Mouse (Mus musculus) myocyte (in vitro differentiated cells): ENCODE results near the gene Srxn1. TPM values are rescaled to one million over a fixed set of nuclear protein-coding genes. Genes with fewer than 3 reads are reported as not detected.

Experiments
- H3K27me3 ChIP-seq: one replicate; pipeline ENCODE4 v1.6.1; 2011; ENCODE audit not compliant: control insufficient read depth, insufficient read depth, insufficient read length
- H3K36me3 ChIP-seq: one replicate; pipeline ENCODE4 v1.6.1; 2011; ENCODE audit not compliant: control insufficient read depth, insufficient read depth
- H3K4me2 ChIP-seq: one replicate; pipeline ENCODE4 v1.6.1; 2011; ENCODE audit warnings: low read depth, control low read depth
- H3K4me3 ChIP-seq: one replicate; pipeline ENCODE4 v1.5.1; 2011; ENCODE audit warnings: mild to moderate bottlenecking, control low read depth, moderate library complexity
- H3K79me2 ChIP-seq: one replicate; pipeline ENCODE4 v1.6.1; 2011; ENCODE audit not compliant: control insufficient read depth, insufficient read depth
- H3ac ChIP-seq: one replicate; pipeline ENCODE4 v1.6.1; 2011; ENCODE audit not compliant: control insufficient read depth, insufficient read length
- CEBPB ChIP-seq: IDR thresholded peaks from 2 replicates; pipeline ENCODE4 v1.6.1; 2011; ENCODE audit warnings: mild to moderate bottlenecking, moderate library complexity; ENCODE audit not compliant: poor library complexity, insufficient read depth, severe bottlenecking
- E2F4 ChIP-seq: IDR thresholded peaks from one replicate; pipeline ENCODE4 v1.6.1; 2011; ENCODE audit warnings: mild to moderate bottlenecking, control low read depth, moderate library complexity; ENCODE audit not compliant: insufficient read depth
- MAX ChIP-seq: IDR thresholded peaks from one replicate; pipeline ENCODE4 v1.6.1; 2011; ENCODE audit warnings: low read depth, mild to moderate bottlenecking, control low read depth
- MYOD1 ChIP-seq, 3 experiments: IDR thresholded peaks; one replicate each; pipeline ENCODE4 v1.6.1; 2011; ENCODE audit warnings: control low read depth in 2 of 3, low read depth in 2 of 3, mild to moderate bottlenecking in 2 of 3, moderate library complexity in 1 of 3; ENCODE audit not compliant: insufficient read length in 2 of 3, control insufficient read depth in 1 of 3
- MYOG ChIP-seq, 3 experiments: IDR thresholded peaks; one replicate each; pipeline ENCODE4 v1.6.1; 2011; ENCODE audit warnings: control low read depth in 2 of 3, low read depth in 2 of 3, mild to moderate bottlenecking in 2 of 3; ENCODE audit not compliant: insufficient read length in 2 of 3, control insufficient read depth in 1 of 3, insufficient read depth in 1 of 3
- POLR2A ChIP-seq: IDR thresholded peaks from one replicate; pipeline ENCODE4 v1.6.1; 2011; ENCODE audit warnings: low read depth, mild to moderate bottlenecking, control low read depth, moderate library complexity; ENCODE audit not compliant: insufficient read length
- POLR2AphosphoS2 ChIP-seq: IDR thresholded peaks from one replicate; pipeline ENCODE4 v1.6.1; 2011; ENCODE audit warnings: low read depth, control low read depth; ENCODE audit not compliant: insufficient read length
- REST ChIP-seq: IDR thresholded peaks from one replicate; pipeline ENCODE4 v1.6.1; 2011; ENCODE audit warnings: mild to moderate bottlenecking, control low read depth, moderate library complexity; ENCODE audit not compliant: insufficient read depth, insufficient read length
- SRF ChIP-seq: IDR thresholded peaks from one replicate; pipeline ENCODE4 v1.6.1; 2011; ENCODE audit warnings: low read depth; ENCODE audit not compliant: control insufficient read depth, insufficient read length
- TCF12 ChIP-seq: IDR thresholded peaks from one replicate; pipeline ENCODE4 v1.6.1; 2011; ENCODE audit warnings: mild to moderate bottlenecking, control low read depth; ENCODE audit not compliant: poor library complexity, insufficient read depth, severe bottlenecking
- TCF3 ChIP-seq: IDR thresholded peaks from one replicate; pipeline ENCODE4 v1.6.1; 2011; ENCODE audit warnings: low read depth, control low read depth; ENCODE audit not compliant: insufficient read length
- USF1 ChIP-seq: IDR thresholded peaks from one replicate; pipeline ENCODE4 v1.6.1; 2011; ENCODE audit warnings: low read depth, mild to moderate bottlenecking, control low read depth, moderate library complexity
- polyA plus RNA-seq: library from polyadenylated mRNA; unstranded; fragments of >200 nt; fragmentation: generic; extraction: Trizol; gene quantifications from one replicate; pipeline ENCODE4 v1.2.1, GENCODE M21; 2012; ENCODE audit warnings: missing spikeins

The Srxn1 gene
- polyA plus RNA-seq, 1 experiment: 21.7 TPM

GRCm38 (mm10) chr2:152092927-152093326, 12.4 kb upstream of the Srxn1 start:
- TF ChIP-seq MYOD1 (IDR thresholded peaks at IDR 0.05; ENCODE audit: control insufficient read depth in 1 of 3, insufficient read length in 2 of 3, low read depth in 2 of 3): no peak
- no peak for TF ChIP-seq POLR2AphosphoS2
- TF ChIP-seq MYOG (IDR thresholded peaks at IDR 0.05; ENCODE audit: control insufficient read depth in 1 of 3, insufficient read depth in 1 of 3, insufficient read length in 2 of 3, low read depth in 2 of 3): no peak
- no peak for TF ChIP-seq CEBPB
- TF ChIP-seq REST: no peak
- no peak for TF ChIP-seq MAX
- Histone ChIP-seq H3K4me2 (no peak overlapping the region), H3K4me3 (no peak overlapping the region), H3ac (no peak overlapping the region), H3K27me3 (peaks cover 6% of the 10 kb centered on the region), H3K79me2 (no peaks in the 10 kb centered on the region), H3K36me3 (no peaks in the 10 kb centered on the region)

- no peaks in the 10 kb centered on the region for H3K36me3 ChIP-seq
- H3K27me3 ChIP-seq: peaks cover 8% of the 10 kb centered on the region
- TF ChIP-seq USF1 (no peak), POLR2A (no peak), SRF (no peak), REST (no peak), MYOG (IDR thresholded peaks at IDR 0.05; ENCODE audit: control insufficient read depth in 1 of 3, insufficient read depth in 1 of 3, insufficient read length in 2 of 3, low read depth in 2 of 3) (no peak), MYOD1 (IDR thresholded peaks at IDR 0.05; ENCODE audit: control insufficient read depth in 1 of 3, insufficient read length in 2 of 3, low read depth in 2 of 3) (no peak)
- no peak overlapping the region for H3K4me3 ChIP-seq
- H3K79me2 ChIP-seq: no peaks in the 10 kb centered on the region
- H3ac ChIP-seq: no peak overlapping the region
- H3K4me2 ChIP-seq: no peak overlapping the region
These were observed 11.9 kb upstream of the Srxn1 start for GRCm38 (mm10) chr2:152093356-152093792.

GRCm38 (mm10) chr2:152094856-152095545, 10.3 kb upstream of the Srxn1 start:
- TF ChIP-seq USF1: no peak
- TF ChIP-seq MYOG (IDR thresholded peaks at IDR 0.05; ENCODE audit: control insufficient read depth in 1 of 3, insufficient read depth in 1 of 3, insufficient read length in 2 of 3, low read depth in 2 of 3): no peak
- TF ChIP-seq CEBPB: no peak
- TF ChIP-seq MAX: no peak
- TF ChIP-seq REST: no peak
- TF ChIP-seq SRF: no peak
- no peak for TF ChIP-seq POLR2AphosphoS2
- TF ChIP-seq TCF12: no peak
- no peak for TF ChIP-seq E2F4
- TF ChIP-seq MYOD1 (IDR thresholded peaks at IDR 0.05; ENCODE audit: control insufficient read depth in 1 of 3, insufficient read length in 2 of 3, low read depth in 2 of 3): no peak
- TF ChIP-seq TCF3: no peak
- Histone ChIP-seq H3ac (no peak overlapping the region), H3K79me2 (no peaks in the 10 kb centered on the region), H3K4me3 (no peak overlapping the region), H3K27me3 (peaks cover 10% of the 10 kb centered on the region), H3K4me2 (no peak overlapping the region), H3K36me3 (no peaks in the 10 kb centered on the region)

GRCm38 (mm10) chr2:152096922-152097321, 8.4 kb upstream of the Srxn1 start:
- H3K27me3 ChIP-seq: peaks cover 10% of the 10 kb centered on the region
- H3K79me2 ChIP-seq: no peaks in the 10 kb centered on the region
- H3ac ChIP-seq: no peak overlapping the region

GRCm38 (mm10) chr2:152097916-152098315, 7.4 kb upstream of the Srxn1 start:
- no peaks in the 10 kb centered on the region for H3K36me3 ChIP-seq
- H3K79me2 ChIP-seq: no peaks in the 10 kb centered on the region
- no peak overlapping the region for H3K4me3 ChIP-seq
- no peak overlapping the region for H3ac ChIP-seq
- no peak for TF ChIP-seq E2F4
- TF ChIP-seq CEBPB: no peak
- TF ChIP-seq MAX: no peak
- no peak for TF ChIP-seq USF1
- TF ChIP-seq SRF: no peak
- TF ChIP-seq POLR2A: no peak
- H3K4me2 ChIP-seq: no peak overlapping the region
- H3K27me3 ChIP-seq: peaks cover 10% of the 10 kb centered on the region

More at GRCm38 (mm10) chr2:152096922-152097321, 8.4 kb upstream of the Srxn1 start:
- Histone ChIP-seq H3K36me3 (no peaks in the 10 kb centered on the region), H3K4me2 (no peak overlapping the region), H3K4me3 (no peak overlapping the region)
- no peak for TF ChIP-seq POLR2A
- TF ChIP-seq MAX: no peak
- no peak for TF ChIP-seq MYOG (IDR thresholded peaks at IDR 0.05; ENCODE audit: control insufficient read depth in 1 of 3, insufficient read depth in 1 of 3, insufficient read length in 2 of 3, low read depth in 2 of 3)
- no peak for TF ChIP-seq CEBPB
- TF ChIP-seq USF1: no peak
- TF ChIP-seq SRF: no peak
- TF ChIP-seq POLR2AphosphoS2: no peak
- TF ChIP-seq TCF3: no peak
- TF ChIP-seq MYOD1 (IDR thresholded peaks at IDR 0.05; ENCODE audit: control insufficient read depth in 1 of 3, insufficient read length in 2 of 3, low read depth in 2 of 3): no peak
- TF ChIP-seq TCF12: no peak
- no peak for TF ChIP-seq REST
- no peak for TF ChIP-seq E2F4
